Mouse (Mus musculus) forebrain, embryonic 10.5 days (tissue): ENCODE data around the gene Gramd1c. TPM values are rescaled to one million over a fixed set of nuclear protein-coding genes. Genes with fewer than 3 reads are reported as not detected.

Source experiments
- DNase-seq: peaks from one replicate; pipeline ENCODE4 v3.0.0-alpha.2; 2017; ENCODE audit warnings: low spot score; ENCODE audit errors: extremely low spot score
- H3K27ac ChIP-seq: fragments of 300-500 bp; sonication (generic); 2 replicates; pipeline ENCODE4 v1.5.1; 2016; ENCODE audit warnings: mild to moderate bottlenecking
- H3K27me3 ChIP-seq: fragments of 300-500 bp; sonication (generic); 2 replicates; pipeline ENCODE4 v1.6.1; 2016; ENCODE audit warnings: mild to moderate bottlenecking; ENCODE audit not compliant: poor library complexity, severe bottlenecking
- H3K36me3 ChIP-seq: fragments of 300-500 bp; sonication (generic); replicated peaks from 2 replicates; pipeline ENCODE4 v1.6.1; 2016; ENCODE audit warnings: mild to moderate bottlenecking, moderate library complexity
- H3K4me1 ChIP-seq: fragments of 300-500 bp; sonication (generic); 2 replicates; pipeline ENCODE4 v1.6.1; 2016
- H3K4me3 ChIP-seq: fragments of 300-500 bp; sonication (generic); 2 replicates; pipeline ENCODE4 v1.5.1; 2016; ENCODE audit warnings: mild to moderate bottlenecking, moderate library complexity
- H3K9me3 ChIP-seq: fragments of 300-500 bp; sonication (generic); 2 replicates; pipeline ENCODE4 v1.6.1; 2016; ENCODE audit warnings: mild to moderate bottlenecking, moderate library complexity
- WGBS: fragments of 180-500 bp; shearing (Covaris S2); methylation state at CpG from one replicate; pipeline ENCODE4 v1.1.7; 2016; 5-methylcytosine and 5-hydroxymethylcytosine counted together
- microRNA-seq: library from miRNA; unstranded; fragments of <30 nt; microRNA quantifications from one replicate; pipeline ENCODE4, GENCODE M21; 2017
- polyA plus RNA-seq: library from polyadenylated mRNA; unstranded; fragments of >200 nt; fragmentation: Nextera tagmentation; extraction: Ambion mirVana; gene quantifications from 2 replicates; pipeline ENCODE4 v1.2.1, GENCODE M21; 2016

Gene Gramd1c
- polyA plus RNA-seq, 1 experiment from 2014 or later: 2.5 TPM

DNA sequence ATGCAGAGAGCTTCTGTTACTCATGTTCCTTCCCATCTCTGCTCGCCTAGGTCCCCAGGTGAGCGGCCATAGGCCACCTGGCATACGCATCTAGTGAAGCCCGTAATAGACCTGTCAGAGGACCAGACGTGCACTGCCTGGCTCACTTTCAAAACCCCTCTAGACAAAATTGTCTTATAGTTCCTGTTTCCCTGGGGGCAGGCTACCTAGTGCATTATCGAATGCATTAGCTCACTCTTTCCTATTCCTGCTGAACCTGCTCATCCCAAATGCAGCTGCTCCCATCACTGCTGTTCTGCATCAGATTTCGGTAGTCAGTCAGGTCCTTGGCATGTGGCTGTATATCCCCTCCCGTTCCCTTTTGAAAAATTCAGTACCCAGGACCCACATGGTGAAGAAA, 128.3 kb downstream of the Gramd1c start:
- no peaks in the 10 kb centered on the region for H3K9me3 ChIP-seq
- H3K27ac ChIP-seq: no peak overlapping the region
- 92% methylated on average over 8 of the region's 8 CpGs for WGBS

DNA sequence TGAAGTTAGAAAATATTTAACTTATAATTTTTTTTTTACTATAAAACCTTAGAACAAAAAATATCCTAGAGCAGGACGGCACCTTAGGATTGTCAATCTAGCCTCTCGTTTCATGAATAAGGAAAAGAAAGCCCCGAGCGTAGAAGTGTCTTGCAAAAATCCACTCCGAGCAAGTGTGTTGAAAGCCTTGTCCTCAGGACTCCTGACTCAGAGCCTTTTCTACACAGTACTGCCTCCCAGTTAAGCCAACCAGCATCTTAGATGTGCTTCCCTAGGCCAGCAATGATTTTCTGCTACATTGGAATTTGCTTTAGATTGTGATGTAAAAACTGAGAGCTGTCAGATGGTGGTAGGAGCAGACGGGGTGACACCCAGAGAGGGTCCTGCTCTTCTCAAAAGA, 130.1 kb downstream of the Gramd1c start:
- H3K27me3 ChIP-seq: no peaks in the 10 kb centered on the region
- no peak overlapping the region for H3K27ac ChIP-seq
- H3K4me3 ChIP-seq: no peak overlapping the region
- WGBS: 92% methylated on average over 6 of the region's 6 CpGs
- no peaks in the 10 kb centered on the region for H3K36me3 ChIP-seq
- H3K4me1 ChIP-seq: no peaks in the 10 kb centered on the region
- DNase-seq: no peak
- H3K9me3 ChIP-seq: no peaks in the 10 kb centered on the region

More for the DNA sequence above, 128.3 kb downstream of the Gramd1c start:
- Histone ChIP-seq H3K27me3 (no peaks in the 10 kb centered on the region), H3K4me1 (no peaks in the 10 kb centered on the region), H3K4me3 (no peak overlapping the region), H3K36me3 (peaks cover 6% of the 10 kb centered on the region; the same call in 1 of the 2 replicates)
- no peak for DNase-seq

GRCm38 (mm10) chr16:43932319-43932718, 130.8 kb downstream of the Gramd1c start:
- DNase-seq: no peak
- H3K36me3 ChIP-seq: no peaks in the 10 kb centered on the region
- no peak overlapping the region for H3K27ac ChIP-seq
- H3K4me3 ChIP-seq: no peak overlapping the region
- H3K9me3 ChIP-seq: no peaks in the 10 kb centered on the region
- H3K4me1 ChIP-seq: no peaks in the 10 kb centered on the region
- H3K27me3 ChIP-seq: no peaks in the 10 kb centered on the region
- 90% methylated on average over 7 of the region's 7 CpGs for WGBS

DNA sequence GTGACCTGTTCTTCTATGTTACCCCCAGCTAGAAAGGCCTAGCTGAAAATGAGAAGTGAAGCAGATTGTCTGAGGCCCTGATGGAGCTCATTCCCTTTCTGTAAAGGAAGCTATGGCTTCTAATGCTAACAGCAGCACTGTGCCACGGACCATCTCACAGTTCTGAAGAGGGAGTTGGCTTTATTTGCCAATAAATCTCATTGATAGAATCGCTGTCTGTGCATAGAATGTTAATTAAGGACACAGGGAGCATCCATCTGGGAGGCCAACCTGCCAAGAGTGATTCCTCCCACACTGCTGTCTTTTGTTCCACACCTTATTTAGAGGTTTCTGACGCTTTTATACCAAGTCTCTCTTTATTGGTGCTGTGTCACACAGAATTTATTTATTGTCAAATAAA, 131.6 kb downstream of the Gramd1c start:
- WGBS: 91% methylated on average over 3 of the region's 3 CpGs
- H3K9me3 ChIP-seq: no peaks in the 10 kb centered on the region
- H3K36me3 ChIP-seq: no peaks in the 10 kb centered on the region
- H3K4me3 ChIP-seq: no peak overlapping the region
- H3K27me3 ChIP-seq: no peaks in the 10 kb centered on the region
- H3K27ac ChIP-seq: no peak overlapping the region
- no peaks in the 10 kb centered on the region for H3K4me1 ChIP-seq
- DNase-seq: no peak

- Histone ChIP-seq H3K27me3 (no peaks in the 10 kb centered on the region), H3K9me3 (no peaks in the 10 kb centered on the region), H3K4me3 (no peak overlapping the region), H3K36me3 (no peaks in the 10 kb centered on the region), H3K4me1 (no peaks in the 10 kb centered on the region), H3K27ac (no peak overlapping the region)
- no peak for DNase-seq
Measured at GRCm38 (mm10) chr16:43930577-43930976, 132.6 kb downstream of the Gramd1c start.

Small RNA genes within 50 kb of the gene (microRNA-seq; reads per million reads assigned to microRNA genes)
- gene Mir3470b: not detected

Other genes starting within 250 kb of the Gramd1c start
- gene Ccdc191, start 173.5 kb downstream of the Gramd1c start, polyA plus RNA-seq: 17.0 and 18.0 TPM in 2 replicates
- 33.9 and 38.1 TPM in 2 replicates for gene Qtrt2, start 136.5 kb downstream of the Gramd1c start, polyA plus RNA-seq
- gene Zdhhc23, start 83.6 kb downstream of the Gramd1c start, polyA plus RNA-seq: 0.66 TPM in 2 replicates
- gene Atp6v1a, start 76.4 kb upstream of the Gramd1c start, polyA plus RNA-seq: 39.2 and 42.0 TPM in 2 replicates
- gene Naa50, start 76.5 kb upstream of the Gramd1c start, polyA plus RNA-seq: 151 and 159 TPM in 2 replicates
- gene Usf3, start 109.9 kb upstream of the Gramd1c start, polyA plus RNA-seq: 2.4 and 2.8 TPM in 2 replicates